In the genomic region with DNA sequence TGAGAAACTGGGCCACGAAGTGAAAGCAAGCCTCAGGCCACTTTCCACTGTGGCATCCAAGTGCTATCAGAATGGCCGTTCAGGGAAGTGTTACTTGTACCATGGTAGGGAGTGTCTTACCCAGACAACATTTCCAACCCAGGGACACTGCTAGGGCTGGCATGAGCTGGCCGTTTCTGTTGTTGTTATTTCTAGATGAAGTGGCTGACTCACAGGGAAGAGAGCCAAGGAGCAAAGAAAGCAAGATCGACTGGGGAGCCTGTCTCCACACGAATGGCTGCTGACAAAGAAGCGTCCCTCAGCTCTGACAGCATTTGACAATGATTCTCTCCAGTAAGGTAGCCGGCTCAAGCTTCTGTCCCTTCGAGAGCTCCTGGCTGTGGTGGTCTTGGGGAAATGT, we compare ENCODE assay signal across 10 mouse cellular contexts.
DNase-seq lines count a peak whose midpoint lies in the region; ATAC-seq lines count a peak whose summit lies in the region.
"Had no signal": no experiment of that assay in that cellular context is flagged by ENCODE, and none has a peak within 500 bp of the region (broad histone marks: within the 10 kb centered on the region; RNA-seq: fewer than 3 reads in every experiment).

No protein-coding gene starts in this region.

- no peak overlapping the region for H3K27ac ChIP-seq in midbrain, embryonic 15.5 days

- H3K4me3 ChIP-seq in midbrain, embryonic 15.5 days, result no peak overlapping the region

- DNase-seq in frontal cortex, postnatal 25 days (ENCODE audit: low spot score in 2 of 2), result no peak
- DNase-seq in adrenal gland, postnatal 10 days, result peak; percentile 64
- peak; percentile 63 for DNase-seq in gonadal fat pad, adult 2 months (ENCODE audit: low read depth)
- peak; percentile 57 for DNase-seq in lung, postnatal 10 days
- no peak for DNase-seq in ovary, postnatal 14 days (ENCODE audit: low spot score)
- DNase-seq: kidney, postnatal 10 days; lung, embryonic 14.5 days had no signal

- peaks cover 10% of the 10 kb centered on the region; the same call in 1 of the 2 replicates for H3K4me1 ChIP-seq in midbrain, embryonic 15.5 days

- H3K9ac ChIP-seq in midbrain, embryonic 15.5 days, result no peak overlapping the region
- H3K9ac ChIP-seq: lung, embryonic 14.5 days had no signal

- H3K36me3 ChIP-seq in midbrain, embryonic 15.5 days (replicated peaks), result no peaks in the 10 kb centered on the region

- H3K27me3 ChIP-seq in midbrain, embryonic 15.5 days (replicated peaks), result no peaks in the 10 kb centered on the region

- no peak overlapping the region for H3K4me2 ChIP-seq in midbrain, embryonic 15.5 days
- H3K4me2 ChIP-seq: lung, embryonic 14.5 days had no signal

- WGBS in midbrain, embryonic 15.5 days, result 71% methylated on average over 8 of the region's 8 CpGs

- peak; percentile 71 for ATAC-seq in frontal cortex, adult (ENCODE audit: low TSS enrichment)
- ATAC-seq in midbrain, embryonic 15.5 days (replicated peaks), result no peak
- no peak for ATAC-seq in erythroblast, adult 5-6 weeks (replicated peaks; ENCODE audit: low FRiP score, poor library complexity, severe bottlenecking)

- H3K9me3 ChIP-seq in midbrain, embryonic 15.5 days, result no peaks in the 10 kb centered on the region

Comparison
In these comparisons a context has a peak if more than half of its experiments do, and no peak if none do; other contexts are left out.
1. DNase-seq: peak in adrenal gland, postnatal 10 days (single experiment), gonadal fat pad, adult 2 months (single experiment) and lung, postnatal 10 days (single experiment); none in frontal cortex, postnatal 25 days (0 of 2) and ovary, postnatal 14 days (single experiment).